Mouse (Mus musculus): Measurements from ENCODE around the gene N4bp1. TPM values are rescaled to one million over a fixed set of nuclear protein-coding genes. Genes with fewer than 3 reads are reported as not detected.

The N4bp1 gene
- polyA plus RNA-seq, 1 experiment: 13.2 TPM

GRCm38 (mm10) chr8:86861516-86861915, 23.5 kb downstream of the N4bp1 start:
- Histone ChIP-seq H3K27me3 (replicated peaks; ENCODE audit: control insufficient read depth, insufficient read depth, low read length) (no peaks in the 10 kb centered on the region), H3K4me3 (ENCODE audit: insufficient read depth, low read depth, low read length) (no peak overlapping the region), H3K4me1 (ENCODE audit: control insufficient read depth, insufficient read depth, low read length) (no peaks in the 10 kb centered on the region), H3K36me3 (ENCODE audit: control insufficient read depth, insufficient read depth, low read length) (no peaks in the 10 kb centered on the region; the same call in 1 of the 2 replicates), H3K27ac (ENCODE audit: insufficient read depth, low read depth, low read length) (no peak overlapping the region)
- 71% methylated on average over 7 of the region's 7 CpGs for WGBS
- TF ChIP-seq POLR2A (IDR thresholded peaks at IDR 0.05; ENCODE audit: low read depth, low read length) (no peak), CTCF (conservative IDR thresholded peaks at IDR 0.05; ENCODE audit: insufficient read depth, insufficient read length, low read depth, low read length) (no peak)
- DNase-seq: no peak

GRCm38 (mm10) chr8:86856248-86856647, 28.8 kb downstream of the N4bp1 start:
- DNase-seq: no peak

GRCm38 (mm10) chr8:86854686-86855085, 30.4 kb downstream of the N4bp1 start:
- Histone ChIP-seq H3K27ac (ENCODE audit: insufficient read depth, low read depth, low read length) (no peak overlapping the region), H3K4me3 (ENCODE audit: insufficient read depth, low read depth, low read length) (no peak overlapping the region), H3K4me1 (ENCODE audit: control insufficient read depth, insufficient read depth, low read length) (0 out of 2 replicates have a peak, but pooled peaks cover 7% of the 10 kb centered on the region), H3K36me3 (ENCODE audit: control insufficient read depth, insufficient read depth, low read length) (peaks cover 2% of the 10 kb centered on the region; the same call in 1 of the 2 replicates), H3K27me3 (replicated peaks; ENCODE audit: control insufficient read depth, insufficient read depth, low read length) (no peaks in the 10 kb centered on the region)
- 76% methylated on average over 11 of the region's 11 CpGs for WGBS
- DNase-seq: no peak
- TF ChIP-seq CTCF (conservative IDR thresholded peaks at IDR 0.05; ENCODE audit: insufficient read depth, insufficient read length, low read depth, low read length) (no peak), POLR2A (IDR thresholded peaks at IDR 0.05; ENCODE audit: low read depth, low read length) (no peak)

More at GRCm38 (mm10) chr8:86856248-86856647, 28.8 kb downstream of the N4bp1 start:
- no peaks in the 10 kb centered on the region for H3K27me3 ChIP-seq (replicated peaks; ENCODE audit: control insufficient read depth, insufficient read depth, low read length)
- TF ChIP-seq CTCF (conservative IDR thresholded peaks at IDR 0.05; ENCODE audit: insufficient read depth, insufficient read length, low read depth, low read length) (no peak), POLR2A (IDR thresholded peaks at IDR 0.05; ENCODE audit: low read depth, low read length) (no peak)
- 0 out of 2 replicates have a peak, but pooled peaks cover 7% of the 10 kb centered on the region for H3K4me1 ChIP-seq (ENCODE audit: control insufficient read depth, insufficient read depth, low read length)
- no peaks in the 10 kb centered on the region for H3K36me3 ChIP-seq (ENCODE audit: control insufficient read depth, insufficient read depth, low read length)
- H3K27ac ChIP-seq (ENCODE audit: insufficient read depth, low read depth, low read length): no peak overlapping the region
- H3K4me3 ChIP-seq (ENCODE audit: insufficient read depth, low read depth, low read length): no peak overlapping the region
- WGBS: 71% methylated on average over 7 of the region's 7 CpGs

DNA sequence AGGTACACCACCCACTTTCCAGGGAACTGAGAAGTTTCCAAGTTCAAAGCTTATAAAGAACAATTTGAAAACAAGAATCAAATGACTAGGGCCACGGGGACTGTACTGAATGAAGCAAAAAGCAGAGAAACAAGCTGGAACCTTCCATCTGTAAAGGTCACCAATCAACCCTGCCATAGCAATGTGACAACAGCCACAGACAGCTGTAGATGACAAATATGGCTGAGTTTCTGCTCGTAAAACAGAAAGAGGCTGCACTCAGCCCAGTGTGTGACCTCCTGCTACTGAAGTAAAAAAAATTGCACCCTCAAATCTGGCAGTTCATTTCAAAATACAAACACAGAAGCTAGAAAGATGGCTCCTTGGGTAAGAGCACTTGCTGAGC, 31.1 kb downstream of the N4bp1 start:
- DNase-seq: no peak
- 53% methylated on average over 2 of the region's 2 CpGs for WGBS
- Histone ChIP-seq H3K27me3 (replicated peaks; ENCODE audit: control insufficient read depth, insufficient read depth, low read length) (no peaks in the 10 kb centered on the region), H3K27ac (ENCODE audit: insufficient read depth, low read depth, low read length) (no peak overlapping the region), H3K4me1 (ENCODE audit: control insufficient read depth, insufficient read depth, low read length) (0 out of 2 replicates have a peak, but pooled peaks cover 7% of the 10 kb centered on the region), H3K4me3 (ENCODE audit: insufficient read depth, low read depth, low read length) (no peak overlapping the region), H3K36me3 (ENCODE audit: control insufficient read depth, insufficient read depth, low read length) (peaks cover 2% of the 10 kb centered on the region; the same call in 1 of the 2 replicates)
- no peak for TF ChIP-seq POLR2A (IDR thresholded peaks at IDR 0.05; ENCODE audit: low read depth, low read length)

- peaks cover 2% of the 10 kb centered on the region for H3K36me3 ChIP-seq (ENCODE audit: control insufficient read depth, insufficient read depth, low read length)
- no peak for DNase-seq
- 79% methylated on average over 8 of the region's 8 CpGs for WGBS
- no peaks in the 10 kb centered on the region for H3K27me3 ChIP-seq (replicated peaks; ENCODE audit: control insufficient read depth, insufficient read depth, low read length)
- 0 out of 2 replicates have a peak, but pooled peaks cover 7% of the 10 kb centered on the region for H3K4me1 ChIP-seq (ENCODE audit: control insufficient read depth, insufficient read depth, low read length)
- no peak overlapping the region for H3K27ac ChIP-seq (ENCODE audit: insufficient read depth, low read depth, low read length)
- no peak for TF ChIP-seq POLR2A (IDR thresholded peaks at IDR 0.05; ENCODE audit: low read depth, low read length)
- no peak for TF ChIP-seq CTCF (conservative IDR thresholded peaks at IDR 0.05; ENCODE audit: insufficient read depth, insufficient read length, low read depth, low read length)
- H3K4me3 ChIP-seq (ENCODE audit: insufficient read depth, low read depth, low read length): no peak overlapping the region
Measured at GRCm38 (mm10) chr8:86853266-86853988, 31.6 kb downstream of the N4bp1 start.

- no peaks in the 10 kb centered on the region for H3K27me3 ChIP-seq (replicated peaks; ENCODE audit: control insufficient read depth, insufficient read depth, low read length)
- no peak for DNase-seq
- 0 out of 2 replicates have a peak, but pooled peaks cover 7% of the 10 kb centered on the region for H3K4me1 ChIP-seq (ENCODE audit: control insufficient read depth, insufficient read depth, low read length)
- peaks cover 2% of the 10 kb centered on the region for H3K36me3 ChIP-seq (ENCODE audit: control insufficient read depth, insufficient read depth, low read length)
- no peak overlapping the region for H3K4me3 ChIP-seq (ENCODE audit: insufficient read depth, low read depth, low read length)
- H3K27ac ChIP-seq (ENCODE audit: insufficient read depth, low read depth, low read length): no peak overlapping the region
- WGBS: 95% methylated on average over 3 of the region's 3 CpGs
- TF ChIP-seq POLR2A (IDR thresholded peaks at IDR 0.05; ENCODE audit: low read depth, low read length) (no peak), CTCF (conservative IDR thresholded peaks at IDR 0.05; ENCODE audit: insufficient read depth, insufficient read length, low read depth, low read length) (no peak)
Measured at GRCm38 (mm10) chr8:86852491-86852890, 32.6 kb downstream of the N4bp1 start.

- Histone ChIP-seq H3K4me3 (ENCODE audit: insufficient read depth, low read depth, low read length) (no peak overlapping the region), H3K27ac (ENCODE audit: insufficient read depth, low read depth, low read length) (no peak overlapping the region), H3K4me1 (ENCODE audit: control insufficient read depth, insufficient read depth, low read length) (no peaks in the 10 kb centered on the region), H3K36me3 (ENCODE audit: control insufficient read depth, insufficient read depth, low read length) (peaks cover 2% of the 10 kb centered on the region), H3K27me3 (replicated peaks; ENCODE audit: control insufficient read depth, insufficient read depth, low read length) (no peaks in the 10 kb centered on the region)
- TF ChIP-seq CTCF (conservative IDR thresholded peaks at IDR 0.05; ENCODE audit: insufficient read depth, insufficient read length, low read depth, low read length): no peak
- TF ChIP-seq POLR2A (IDR thresholded peaks at IDR 0.05; ENCODE audit: low read depth, low read length): no peak
- DNase-seq: no peak
- WGBS: 86% methylated on average over 5 of the region's 5 CpGs
Measured at GRCm38 (mm10) chr8:86848876-86849275, 36.2 kb downstream of the N4bp1 start.
